Mouse (Mus musculus): ENCODE results near the gene Lin37. TPM values are rescaled to one million over a fixed set of nuclear protein-coding genes. Genes with fewer than 3 reads are reported as not detected.

Lin37 gene
- total RNA-seq, 2 experiments from 2014 or later, result 8.4 to 9.1 TPM

DNA sequence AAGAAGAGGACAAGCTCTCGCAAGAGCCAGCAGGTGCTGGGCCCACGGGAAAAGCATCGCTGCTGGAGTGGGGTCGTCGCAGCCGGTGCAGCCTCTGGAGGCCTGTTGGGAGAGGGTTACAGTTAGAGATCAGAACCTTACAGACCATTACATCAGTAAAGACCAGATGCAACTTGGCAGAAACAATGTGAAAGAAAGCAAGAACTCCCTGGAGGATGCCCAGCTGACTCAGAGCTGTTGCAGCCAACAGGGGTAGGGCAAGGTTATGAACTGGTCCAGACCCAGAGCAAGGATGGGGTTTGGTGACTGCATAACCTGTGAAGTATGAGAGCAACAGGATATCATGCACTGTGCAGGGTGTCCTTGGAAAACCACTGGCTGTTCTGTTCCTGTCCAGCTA is 35.2 kb downstream of the Lin37 start:
- DNase-seq, result no peak
- intact Hi-C loops (cut with DNase I; ENCODE audit: low total_unique reads), result no loop called here

DNA sequence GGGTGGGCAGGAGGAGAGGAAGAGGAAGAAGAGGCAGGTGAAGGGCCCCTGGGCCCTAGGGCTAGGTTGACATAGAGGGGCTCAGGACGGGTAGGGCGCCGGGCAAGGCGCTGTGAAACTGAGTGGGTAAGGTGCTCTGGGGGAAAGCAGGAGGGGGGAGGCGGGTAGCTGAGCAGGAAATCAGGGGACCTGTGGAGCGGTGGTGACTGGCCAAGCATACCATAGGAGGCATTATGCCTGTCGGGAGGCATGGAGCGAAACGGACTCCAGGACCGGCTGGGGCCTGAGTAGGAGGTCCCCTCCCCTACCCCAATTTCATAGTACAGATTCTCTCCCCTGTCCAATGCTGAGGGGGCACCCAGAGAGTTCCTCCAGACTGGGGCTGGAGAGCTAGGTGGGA is 36.8 kb downstream of the Lin37 start:
- no peak for DNase-seq
- intact Hi-C loops (cut with DNase I; ENCODE audit: low total_unique reads), result no loop called here

GRCm38 (mm10) chr7:30520856-30521255 is 38.8 kb downstream of the Lin37 start:
- no peak for DNase-seq

GRCm38 (mm10) chr7:30520396-30520795 is 39.2 kb downstream of the Lin37 start:
- no peak for DNase-seq
- intact Hi-C loops (cut with DNase I; ENCODE audit: low total_unique reads), result no loop called here

More at GRCm38 (mm10) chr7:30520856-30521255, 38.8 kb downstream of the Lin37 start:
- intact Hi-C loops (cut with DNase I; ENCODE audit: low total_unique reads), result no loop called here

DNA sequence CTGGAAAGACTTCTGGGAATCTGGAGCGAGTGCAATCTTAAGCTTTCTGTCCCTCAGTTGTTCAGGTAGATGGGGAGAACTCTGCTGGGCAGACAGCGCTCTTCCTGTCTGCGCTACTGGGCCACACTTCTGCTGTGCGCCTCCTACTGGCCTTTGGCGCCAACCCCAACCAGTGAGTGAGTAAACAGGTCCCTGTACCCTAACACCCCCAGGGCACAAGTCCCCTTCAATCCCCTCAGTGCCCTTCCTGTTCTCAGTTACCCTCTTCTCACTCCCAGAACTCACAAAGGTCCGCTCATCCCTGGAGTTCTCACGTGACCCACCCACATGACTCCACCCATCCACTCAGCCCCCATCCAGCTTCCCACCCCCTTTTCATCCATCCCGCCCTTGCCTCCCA is 41.3 kb downstream of the Lin37 start:
- intact Hi-C loops (cut with DNase I; ENCODE audit: low total_unique reads), result no loop called here
- DNase-seq, result no peak

DNA sequence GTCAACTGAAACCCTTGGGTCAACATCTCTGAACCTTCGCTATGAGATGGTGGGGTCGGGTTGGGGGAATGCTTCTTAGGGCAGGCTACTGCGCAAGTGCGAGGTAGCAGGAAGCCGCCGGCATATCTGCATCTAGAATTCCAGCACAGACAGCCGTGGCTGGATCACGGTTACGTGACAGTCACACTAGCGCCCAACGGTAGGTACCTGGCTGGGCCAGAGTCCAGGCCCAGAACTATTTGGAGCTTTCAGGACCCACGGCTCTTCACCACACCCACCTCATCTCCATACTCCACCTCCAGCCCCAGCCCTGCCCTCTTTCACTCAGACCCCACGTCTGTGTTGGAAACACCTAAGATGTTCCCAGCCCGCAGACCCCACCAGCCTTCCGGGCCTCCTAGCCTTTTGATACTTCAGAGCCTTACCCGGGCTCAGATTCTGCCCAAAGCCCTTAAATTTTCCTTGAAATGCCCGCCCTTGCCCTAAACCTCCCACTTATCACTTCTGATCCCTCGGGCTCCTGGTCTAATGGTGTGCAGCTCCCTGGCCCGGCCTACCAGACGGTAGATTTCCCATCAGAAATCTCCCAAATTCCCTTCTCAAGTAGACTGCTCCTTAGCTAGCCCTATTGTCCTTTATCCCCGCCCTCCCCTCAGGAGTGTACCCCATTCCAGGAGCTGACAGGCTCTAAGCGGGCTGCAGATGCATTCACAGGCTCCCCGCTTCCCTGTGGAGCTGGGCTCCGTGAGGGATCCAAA is 44.5 kb downstream of the Lin37 start:
- DNase-seq, result no peak
- intact Hi-C loops (cut with DNase I; ENCODE audit: low total_unique reads), result no loop called here

DNA sequence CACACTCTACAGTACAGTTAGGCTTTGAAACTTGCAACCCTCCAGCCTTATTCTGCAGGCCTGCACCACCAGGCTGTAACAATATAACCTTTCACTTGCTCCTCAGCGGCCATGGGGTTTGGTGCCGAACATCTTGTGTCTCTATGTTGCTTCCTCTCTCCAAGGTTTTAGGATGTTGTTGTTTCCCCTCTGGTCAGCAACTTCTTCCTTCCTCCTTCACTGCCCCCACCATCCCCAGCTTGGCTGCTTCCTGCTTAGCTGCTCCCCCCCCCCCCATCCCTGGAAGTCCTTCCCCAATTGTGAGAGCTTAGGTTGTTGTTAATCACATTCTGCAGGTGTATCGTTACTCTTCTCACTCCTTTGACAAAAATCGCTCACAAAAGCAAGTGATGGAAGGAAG is 51.6 kb downstream of the Lin37 start:
- intact Hi-C loops (cut with DNase I; ENCODE audit: low total_unique reads), result no loop called here
- no peak for DNase-seq

Small RNA genes lying within 50 kb of the gene (microRNA-seq; reads per million reads assigned to microRNA genes)
- gene Gm38670 (1.3 to 1.5 reads per million in 2 experiments), gene Mir3569 (0 to 1.5 reads per million in 2 experiments)

Other genes with a start within 250 kb of the Lin37 start
- 1 to 10 TPM; 1.0 to 1.1 TPM for gene Syne4, start 245.0 kb downstream of the Lin37 start, total RNA-seq (2021)
- under 1 TPM; 0.51 to 0.78 TPM for gene E130208F15Rik, start 238.1 kb downstream of the Lin37 start, total RNA-seq (2021)
- gene Sdhaf1, start 235.9 kb downstream of the Lin37 start, total RNA-seq (2021), result 10 to 100 TPM in 1 of 2 experiments, 1 to 10 TPM in 1; 7.8 to 10.6 TPM
- gene Lrfn3, start 197.1 kb downstream of the Lin37 start, total RNA-seq (2021), result 1 to 10 TPM; 1.5 to 1.8 TPM
- 10 to 100 TPM in 1 of 2 experiments, 1 to 10 TPM in 1; 7.8 to 10.4 TPM for gene Tyrobp, start 146.1 kb downstream of the Lin37 start, total RNA-seq (2021)
- under 1 TPM in 1 of 2 experiments, not detected in 1; 0.94 TPM for gene Hcst, start 140.0 kb downstream of the Lin37 start, total RNA-seq (2021)
- under 1 TPM; 0.21 to 0.33 TPM for gene Nfkbid, start 138.1 kb downstream of the Lin37 start, total RNA-seq (2021)
- gene Aplp1, start 114.3 kb downstream of the Lin37 start, total RNA-seq (2021), result 1 to 10 TPM; 1.9 to 2.3 TPM
- not detected for gene Kirrel2, start 102.1 kb downstream of the Lin37 start, total RNA-seq (2021)
- not detected for gene Nphs1, start 101.5 kb downstream of the Lin37 start, total RNA-seq (2021)
- not detected for gene Prodh2, start 66.2 kb downstream of the Lin37 start, total RNA-seq (2021)
- gene Arhgap33, start 24.8 kb downstream of the Lin37 start, total RNA-seq (2021), result 1 to 10 TPM in 1 of 2 experiments, under 1 TPM in 1; 0.98 to 2.4 TPM
- gene Hspb6, start 7.7 kb downstream of the Lin37 start, total RNA-seq (2021), result 100 to 1,000 TPM; 455 to 476 TPM
- gene Proser3, start 7.5 kb downstream of the Lin37 start, total RNA-seq (2021), result 1 to 10 TPM; 3.9 to 4.8 TPM
- 10 to 100 TPM; 49.6 to 50.1 TPM for gene U2af1l4, start 3.5 kb upstream of the Lin37 start, total RNA-seq (2021)
- gene Gm49396, start 3.5 kb upstream of the Lin37 start, total RNA-seq (2021), result 1 to 10 TPM in 1 of 2 experiments, under 1 TPM in 1; 0.74 to 1.7 TPM
- 10 to 100 TPM; 83.4 to 92.7 TPM for gene Psenen, start 3.8 kb upstream of the Lin37 start, total RNA-seq (2021)
- gene Igflr1, start 5.6 kb upstream of the Lin37 start, total RNA-seq (2021), result under 1 TPM; 0.60 to 0.88 TPM
- gene Kmt2b, start 28.9 kb upstream of the Lin37 start, total RNA-seq (2021), result 10 to 100 TPM; 14.1 to 15.2 TPM
- not detected for gene Zbtb32, start 39.1 kb upstream of the Lin37 start, total RNA-seq (2021)
- gene Upk1a, start 53.0 kb upstream of the Lin37 start, total RNA-seq (2021), result under 1 TPM; 0.14 to 0.16 TPM
- 1,000 to 10,000 TPM; 1,322 to 1,882 TPM for gene Cox6b1, start 66.3 kb upstream of the Lin37 start, total RNA-seq (2021)
- gene Etv2, start 76.0 kb upstream of the Lin37 start, total RNA-seq (2021), result not detected
- 10 to 100 TPM; 35.4 to 37.3 TPM for gene Rbm42, start 90.5 kb upstream of the Lin37 start, total RNA-seq (2021)
- gene Haus5, start 105.2 kb upstream of the Lin37 start, total RNA-seq (2021), result 1 to 10 TPM; 2.8 to 2.9 TPM
- 1 to 10 TPM; 2.3 to 2.6 TPM for gene Pmis2, start 111.8 kb upstream of the Lin37 start, total RNA-seq (2021)
- not detected for gene 2200002J24Rik, start 139.1 kb upstream of the Lin37 start, total RNA-seq (2021)
- gene Atp4a, start 152.4 kb upstream of the Lin37 start, total RNA-seq (2021), result under 1 TPM; 0.16 to 0.41 TPM
- gene Tmem147, start 169.7 kb upstream of the Lin37 start, total RNA-seq (2021), result 100 to 1,000 TPM; 222 to 233 TPM
- gene Gapdhs, start 183.8 kb upstream of the Lin37 start, total RNA-seq (2021), result not detected
- gene Sbsn, start 191.6 kb upstream of the Lin37 start, total RNA-seq (2021), result 1 to 10 TPM; 3.7 to 4.1 TPM
- under 1 TPM in 1 of 2 experiments, not detected in 1; 0.57 TPM for gene Dmkn, start 203.9 kb upstream of the Lin37 start, total RNA-seq (2021)
- 1 to 10 TPM; 3.4 to 3.6 TPM for gene Krtdap, start 228.1 kb upstream of the Lin37 start, total RNA-seq (2021)